Mouse (Mus musculus) liver (tissue): ENCODE results near the gene Itpripl1.
"Not testable (repeated sequence)": the region's sequence is repeated elsewhere in the genome, so short reads cannot be mapped to it uniquely, and the experiment has no call there.

Experiments used
- DNase-seq: peaks from one replicate; pipeline ENCODE4 v3.0.0-alpha.2; 2020; ENCODE audit warnings: mixed read lengths

The Itpripl1 gene

DNA sequence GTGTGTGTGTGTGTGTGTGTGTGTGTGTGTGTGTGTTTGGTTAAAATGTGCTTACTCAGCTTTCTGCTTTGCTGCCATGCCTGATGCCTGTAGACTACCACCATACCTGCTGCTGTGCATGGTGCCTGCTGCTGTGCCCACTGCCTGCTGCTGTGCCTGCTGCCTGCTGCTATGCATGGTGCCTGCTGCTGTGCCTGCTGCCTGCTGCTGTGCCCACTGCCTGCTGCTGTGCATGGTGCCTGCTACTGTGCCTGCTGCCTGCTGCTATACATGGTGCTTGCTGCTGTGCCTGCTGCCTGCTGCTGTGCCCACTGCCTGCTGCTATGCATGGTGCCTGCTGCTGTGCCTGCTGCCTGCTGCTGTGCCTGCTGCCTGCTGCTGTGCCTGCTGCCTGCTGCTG is 53.1 kb downstream of the Itpripl1 start:
- DNase-seq = not testable (repeated sequence)
